Mouse (Mus musculus) olfactory bulb, adult 2 months (tissue): ENCODE results near the gene Rassf8. TPM values are rescaled to one million over a fixed set of nuclear protein-coding genes. Genes with fewer than 3 reads are reported as not detected.
A peak's percentile ranks its signal among the peaks of the same experiment; 100 is the strongest.

Source experiments
- H3K27ac ChIP-seq: fragments of 200-500 bp; 2 replicates; pipeline ENCODE4 v1.5.1; 2012; ENCODE audit warnings: low read depth, low read length; ENCODE audit not compliant: insufficient read depth
- H3K4me1 ChIP-seq: fragments of 200-500 bp; 2 replicates; pipeline ENCODE4 v1.6.1; 2012; ENCODE audit warnings: low read length; ENCODE audit not compliant: control insufficient read depth, insufficient read depth
- H3K4me3 ChIP-seq: fragments of 200-500 bp; 2 replicates; pipeline ENCODE4 v1.5.1; 2012; ENCODE audit warnings: mild to moderate bottlenecking, low read depth, low read length, moderate library complexity; ENCODE audit not compliant: insufficient read depth
- CTCF ChIP-seq: fragments of 200-500 bp; IDR thresholded peaks from 2 replicates; pipeline ENCODE4 v1.5.1; 2012; ENCODE audit warnings: low read depth, mild to moderate bottlenecking, low read length, moderate library complexity; ENCODE audit not compliant: insufficient read depth
- POLR2A ChIP-seq: fragments of 200-500 bp; IDR thresholded peaks from 2 replicates; pipeline ENCODE4 v1.6.1; 2012; ENCODE audit warnings: mild to moderate bottlenecking, low read depth, low read length, moderate library complexity; ENCODE audit not compliant: insufficient read depth
- WGBS: fragments of 180-500 bp; shearing (Covaris S2); methylation state at CpG from one replicate; pipeline ENCODE4 v1.1.7; 2018; 5-methylcytosine and 5-hydroxymethylcytosine counted together
- polyA plus RNA-seq: library from polyadenylated mRNA; stranded (reverse); fragments of >200 nt; gene quantifications from 2 replicates; pipeline ENCODE4 v1.2.4, GENCODE M21; 2012; ENCODE audit warnings: low replicate concordance; ENCODE audit not compliant: missing spikeins, insufficient read depth, insufficient read length

Rassf8 gene
- polyA plus RNA-seq, 1 experiment: not detected

- no peak overlapping the region for H3K4me3 ChIP-seq
- 51% methylated on average over 10 of the region's 10 CpGs for whole genome bisulfite sequencing
- H3K27ac ChIP-seq: no peak overlapping the region
- TF ChIP-seq POLR2A (no peak), CTCF (no peak)
- peaks cover 26% of the 10 kb centered on the region for H3K4me1 ChIP-seq
Measured at GRCm38 (mm10) chr6:145768671-145769292, 22.2 kb downstream of the Rassf8 start.

- Histone ChIP-seq H3K4me3 (no peak overlapping the region), H3K27ac (no peak overlapping the region), H3K4me1 (peaks cover 20% of the 10 kb centered on the region)
- TF ChIP-seq POLR2A (no peak), CTCF (no peak)
- 62% methylated on average over 11 of the region's 11 CpGs for WGBS
Measured at GRCm38 (mm10) chr6:145769855-145770254, 23.3 kb downstream of the Rassf8 start.

DNA sequence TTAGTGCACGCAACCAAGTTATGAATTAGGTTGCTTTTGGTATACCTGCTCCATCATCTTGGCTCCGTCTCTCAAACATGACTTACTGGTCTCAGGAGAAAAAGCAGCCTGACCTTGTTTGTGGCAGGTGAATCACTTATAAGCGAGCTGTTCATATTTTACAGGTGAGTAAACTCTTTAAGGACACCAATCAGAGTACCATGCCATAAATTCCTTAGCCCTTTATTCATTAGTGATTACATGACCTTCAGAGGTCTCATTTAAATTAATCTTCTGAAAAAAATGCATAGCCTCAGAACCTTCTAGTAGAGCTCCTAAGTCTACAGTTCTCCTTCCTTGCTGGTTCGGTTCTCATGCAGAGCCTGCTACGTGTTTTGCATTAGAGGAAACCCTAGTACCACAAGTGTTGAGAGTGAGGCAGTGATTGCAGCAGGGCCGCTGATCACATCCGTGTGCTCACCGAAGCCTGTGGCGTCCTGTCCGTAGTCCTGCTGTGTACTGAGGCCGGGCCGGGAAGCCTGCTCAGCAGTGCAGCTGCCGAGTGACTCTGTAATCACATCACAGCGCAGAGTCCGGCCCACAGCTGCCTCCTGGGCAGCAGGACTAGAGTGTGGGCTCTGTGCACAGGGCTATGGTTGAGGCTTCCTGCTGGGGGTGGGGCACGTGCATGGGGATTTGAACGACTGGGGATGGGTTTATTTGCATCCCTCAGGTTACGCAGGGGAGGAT is 23.9 kb downstream of the Rassf8 start:
- H3K27ac ChIP-seq: no peak overlapping the region
- peaks cover 17% of the 10 kb centered on the region for H3K4me1 ChIP-seq
- WGBS: 63% methylated on average over 18 of the region's 18 CpGs
- TF ChIP-seq CTCF: no peak
- no peak for TF ChIP-seq POLR2A
- no peak overlapping the region for H3K4me3 ChIP-seq

- Histone ChIP-seq H3K27ac (no peak overlapping the region), H3K4me3 (no peak overlapping the region), H3K4me1 (peaks cover 16% of the 10 kb centered on the region)
- no peak for TF ChIP-seq CTCF
- TF ChIP-seq POLR2A: no peak
- WGBS: 94% methylated on average over 2 of the region's 2 CpGs
Measured at GRCm38 (mm10) chr6:145774436-145774835, 27.9 kb downstream of the Rassf8 start.

DNA sequence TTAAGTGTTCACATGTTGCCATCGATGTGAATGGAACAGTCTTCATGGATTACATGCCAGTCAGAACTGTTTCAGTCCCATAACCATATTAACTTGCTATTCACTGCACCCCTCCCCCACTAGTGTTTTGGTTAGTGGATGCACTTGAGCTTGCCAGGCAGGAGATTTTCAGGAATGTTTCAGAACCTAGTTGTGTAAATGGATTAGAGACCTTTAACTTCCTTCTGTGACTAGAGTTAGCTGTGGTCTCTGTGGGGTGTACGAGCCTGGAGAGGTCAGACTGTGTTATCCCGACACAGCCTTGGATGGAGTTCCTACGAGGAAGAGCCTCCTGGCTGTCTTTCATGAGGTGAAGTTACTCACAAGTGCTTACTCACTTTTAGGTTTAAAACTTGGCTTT is 29.7 kb downstream of the Rassf8 start:
- Histone ChIP-seq H3K27ac (no peak overlapping the region), H3K4me3 (no peak overlapping the region), H3K4me1 (peaks cover 11% of the 10 kb centered on the region)
- TF ChIP-seq POLR2A (no peak), CTCF (no peak)
- 76% methylated on average over 4 of the region's 4 CpGs for WGBS

- no peak overlapping the region for H3K4me3 ChIP-seq
- WGBS: 63% methylated on average over 5 of the region's 6 CpGs
- peak overlapping the region; percentile 4; the same call in 1 of the 2 replicates for H3K27ac ChIP-seq
- TF ChIP-seq POLR2A: no peak
- no peak for TF ChIP-seq CTCF
- H3K4me1 ChIP-seq: peaks cover 19% of the 10 kb centered on the region
Measured at GRCm38 (mm10) chr6:145779383-145779782, 32.8 kb downstream of the Rassf8 start.

GRCm38 (mm10) chr6:145780180-145780802 is 33.7 kb downstream of the Rassf8 start:
- TF ChIP-seq CTCF: no peak
- no peak for TF ChIP-seq POLR2A
- Histone ChIP-seq H3K4me3 (no peak overlapping the region), H3K27ac (no peak overlapping the region), H3K4me1 (peaks cover 19% of the 10 kb centered on the region)
- 66% methylated on average over 8 of the region's 8 CpGs for WGBS

DNA sequence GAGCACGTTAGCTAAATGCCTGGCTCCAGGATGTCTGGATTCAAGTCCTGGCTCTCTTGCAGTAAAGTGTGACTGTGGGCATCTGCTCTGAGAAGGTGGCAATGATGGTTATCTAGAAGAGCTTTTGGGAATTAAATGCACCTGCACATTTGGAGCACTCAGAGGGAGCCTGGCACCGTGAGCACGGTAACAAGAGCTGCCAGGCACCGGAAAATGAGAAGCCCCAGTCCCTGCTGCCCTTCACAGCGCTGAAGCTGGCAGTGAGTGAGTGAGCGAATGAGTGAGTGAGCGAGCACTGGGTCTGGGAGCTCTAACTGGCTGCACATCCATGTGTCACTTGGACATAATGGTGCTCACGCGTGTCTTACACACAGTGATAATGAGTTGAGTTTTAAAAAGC is 34.7 kb downstream of the Rassf8 start:
- Histone ChIP-seq H3K4me1 (peaks cover 19% of the 10 kb centered on the region), H3K4me3 (no peak overlapping the region), H3K27ac (no peak overlapping the region)
- 68% methylated on average over 9 of the region's 9 CpGs for WGBS
- TF ChIP-seq POLR2A: no peak
- TF ChIP-seq CTCF: no peak

- no peak for TF ChIP-seq POLR2A
- Histone ChIP-seq H3K4me3 (no peak overlapping the region), H3K27ac (no peak overlapping the region), H3K4me1 (peaks cover 19% of the 10 kb centered on the region)
- whole genome bisulfite sequencing: 58% methylated on average over 2 of the region's 2 CpGs
Measured at GRCm38 (mm10) chr6:145781966-145782365, 35.4 kb downstream of the Rassf8 start.
